Mouse (Mus musculus) frontal cortex, postnatal 10 days (tissue): ENCODE measurements around the gene Ptpn7.
"Not testable (repeated sequence)": the region's sequence is repeated elsewhere in the genome, so short reads cannot be mapped to it uniquely, and the experiment has no call there.

Source experiments
- DNase-seq, 2 experiments: peaks; one replicate each; pipeline ENCODE4 v3.0.0; 2022; ENCODE audit warnings: low spot score in 2 of 2, mixed read lengths in 1 of 2

Gene Ptpn7

DNA sequence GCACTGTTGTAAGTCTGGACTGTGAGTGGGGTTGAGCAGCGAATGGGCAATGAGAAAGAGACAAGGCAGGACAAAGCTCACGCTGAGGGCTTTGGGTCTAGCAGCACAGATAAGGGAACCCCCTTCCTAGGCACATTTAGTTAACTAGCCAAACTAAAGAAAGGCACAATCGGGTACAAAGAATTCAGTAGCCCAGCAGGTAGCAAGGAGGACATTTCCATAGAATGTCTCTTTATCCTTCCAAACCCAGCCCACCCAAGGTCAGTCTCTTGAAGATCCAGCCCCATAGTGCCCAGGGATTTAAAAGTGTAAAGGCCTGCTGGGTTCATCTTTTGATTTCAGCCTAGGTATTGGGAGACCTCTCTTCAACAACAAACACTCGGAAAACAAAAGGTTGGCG, 53.4 kb downstream of the Ptpn7 start:
- DNase-seq: no peak

DNA sequence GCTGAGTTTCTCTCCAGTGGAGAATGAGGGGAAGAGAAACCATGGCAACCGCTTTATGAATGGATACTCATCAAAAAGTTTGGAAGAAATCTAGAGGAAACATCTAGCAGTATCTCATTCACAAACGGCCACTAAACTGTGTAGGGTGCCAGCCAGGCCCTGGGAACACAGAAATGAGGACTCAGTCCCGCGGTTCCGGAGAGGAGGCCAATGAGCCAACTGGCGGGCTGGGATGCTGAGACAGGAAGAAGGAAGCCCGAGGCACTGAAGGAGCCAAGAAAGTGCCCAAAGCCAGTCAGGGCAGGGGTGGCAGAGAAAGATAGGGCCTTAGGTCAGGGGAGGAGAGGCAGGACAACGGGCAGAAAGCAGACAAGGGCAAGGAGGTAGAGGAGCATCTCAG, 53.9 kb downstream of the Ptpn7 start:
- DNase-seq: no peak

DNA sequence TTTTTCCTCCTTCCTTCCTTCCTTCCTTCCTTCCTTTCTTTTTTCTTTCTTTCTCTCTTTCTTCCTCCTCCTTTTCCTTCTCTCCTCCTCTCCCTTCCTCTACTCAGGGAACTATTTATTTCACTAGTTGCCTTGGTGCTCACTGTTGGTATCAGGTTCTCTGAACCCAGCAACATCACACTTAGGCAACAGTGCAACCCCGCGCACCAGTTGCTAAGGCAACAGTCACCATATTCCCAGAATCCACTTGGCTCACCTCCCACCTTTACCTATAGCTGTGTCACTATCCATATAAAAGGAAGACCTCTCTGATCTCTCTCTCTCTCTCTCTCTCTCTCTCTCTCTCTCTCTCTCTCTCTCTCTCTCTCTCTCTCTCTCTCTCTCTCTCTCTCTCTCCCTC, 54.5 kb downstream of the Ptpn7 start:
- not testable (repeated sequence) for DNase-seq

DNA sequence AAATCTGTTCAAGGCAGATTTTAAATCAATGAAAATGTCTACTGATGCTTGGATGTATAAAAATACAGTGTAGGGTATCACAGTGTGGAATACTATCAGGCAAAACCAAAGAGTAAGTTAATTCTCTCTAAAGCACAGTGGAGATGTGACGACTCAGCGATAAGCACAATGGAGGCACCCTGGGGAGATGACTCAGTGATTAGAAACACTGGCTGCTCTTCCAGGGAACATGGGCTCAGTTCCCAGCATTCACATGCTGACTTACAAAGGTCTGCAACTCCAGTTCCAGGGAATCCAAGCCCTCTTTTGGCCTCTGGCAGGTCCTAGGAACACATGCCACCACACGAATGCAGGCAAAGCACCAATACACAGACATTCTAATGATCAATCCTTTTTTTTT, 55.7 kb downstream of the Ptpn7 start:
- no peak for DNase-seq

DNA sequence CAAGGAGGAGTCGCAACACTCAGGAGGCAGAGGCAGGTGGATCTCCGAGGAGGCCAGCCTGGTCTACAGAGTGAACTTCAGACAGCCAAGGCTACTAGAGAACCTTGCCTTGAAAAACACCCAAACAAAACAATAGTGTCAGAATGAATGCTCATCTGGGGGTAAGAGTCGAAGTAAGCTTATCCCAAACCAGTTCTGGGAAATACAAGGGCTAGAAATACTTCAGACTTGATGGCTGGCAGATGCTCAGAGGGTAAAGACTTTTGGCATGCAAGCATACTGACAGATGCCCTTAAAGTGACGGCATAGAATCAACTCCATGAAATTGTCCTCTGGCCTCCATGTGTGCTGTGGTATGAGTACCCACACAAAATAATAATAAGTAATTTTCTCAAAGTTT, 56.7 kb downstream of the Ptpn7 start:
- DNase-seq: no peak

DNA sequence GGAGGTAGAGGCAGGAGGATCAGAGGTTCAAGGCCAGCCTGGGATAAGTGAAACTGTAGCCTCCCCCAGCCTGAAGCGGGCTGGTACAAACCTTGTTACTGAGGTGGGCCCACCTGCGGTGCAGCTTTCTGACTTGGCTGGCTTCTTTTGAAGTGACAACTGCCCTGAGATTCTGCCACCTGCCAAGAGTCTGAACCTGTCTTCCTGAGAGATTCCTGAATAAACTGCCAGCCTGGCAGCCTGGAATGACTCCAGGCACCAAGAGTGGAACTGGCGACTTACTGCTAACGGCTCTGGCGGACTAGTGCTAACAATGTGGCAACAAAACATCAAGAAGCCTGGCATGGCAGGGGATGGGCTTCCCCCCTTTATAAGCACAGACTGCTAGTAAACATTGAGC, 61.8 kb downstream of the Ptpn7 start:
- not testable (repeated sequence) for DNase-seq
